Mouse (Mus musculus): ENCODE measurements around the gene Gm9046. TPM values are rescaled to one million over a fixed set of nuclear protein-coding genes. Genes with fewer than 3 reads are reported as not detected.
"Not testable (repeated sequence)": the region's sequence is repeated elsewhere in the genome, so short reads cannot be mapped to it uniquely, and the experiment has no call there.

Gene Gm9046
- polyA plus RNA-seq (2014; fragmentation: Nextera tagmentation; extraction: Ambion mirVana), result not detected in 2 replicates

GRCm38 (mm10) chr10:118343155-118343554, at the start of gene Gm9046:
Gm9046 (minus strand) TSS chr10:118343255.
- H3K4me1 ChIP-seq (replicated peaks; ENCODE audit: control insufficient read depth, insufficient read depth, low read length); H3K27me3 ChIP-seq (replicated peaks; ENCODE audit: control insufficient read depth, insufficient read depth, low read length); H3K9me3 ChIP-seq (ENCODE audit: control insufficient read depth, low read length); H3K36me3 ChIP-seq (ENCODE audit: control insufficient read depth, insufficient read depth, low read length); H3K27ac ChIP-seq (ENCODE audit: low read depth, low read length); H3K9ac ChIP-seq (ENCODE audit: low read depth, low read length); DNase-seq (ENCODE audit: low spot score); H3K4me3 ChIP-seq (ENCODE audit: low read depth, low read length); H3K4me2 ChIP-seq; ATAC-seq (replicated peaks; ENCODE audit: low FRiP score): not testable (repeated sequence)
- WGBS, result no CpG with 5 or more reads among the region's 14 CpGs

GRCm38 (mm10) chr10:118370443-118370842, 27.4 kb upstream of the Gm9046 start:
- DNase-seq (ENCODE audit: low spot score) (peak; percentile 59), ATAC-seq (replicated peaks; ENCODE audit: low FRiP score) (peak; percentile 82)
- peak overlapping the region; percentile 37; the same call in 1 of the 2 replicates for H3K4me2 ChIP-seq
- H3K9me3 ChIP-seq (ENCODE audit: control insufficient read depth, low read length), result no peaks in the 10 kb centered on the region
- no peak overlapping the region for H3K4me3 ChIP-seq (ENCODE audit: low read depth, low read length)
- WGBS, result 11% methylated on average over 10 of the region's 10 CpGs
- no peak overlapping the region for H3K27ac ChIP-seq (ENCODE audit: low read depth, low read length)
- H3K36me3 ChIP-seq (ENCODE audit: control insufficient read depth, insufficient read depth, low read length), result no peaks in the 10 kb centered on the region
- no peak overlapping the region for H3K9ac ChIP-seq (ENCODE audit: low read depth, low read length)
- no peaks in the 10 kb centered on the region for H3K27me3 ChIP-seq (replicated peaks; ENCODE audit: control insufficient read depth, insufficient read depth, low read length)
- no peaks in the 10 kb centered on the region for H3K4me1 ChIP-seq (replicated peaks; ENCODE audit: control insufficient read depth, insufficient read depth, low read length)

- Histone ChIP-seq H3K4me3 (ENCODE audit: low read depth, low read length) (no peak overlapping the region), H3K4me2 (no peak overlapping the region), H3K36me3 (ENCODE audit: control insufficient read depth, insufficient read depth, low read length) (no peaks in the 10 kb centered on the region), H3K4me1 (replicated peaks; ENCODE audit: control insufficient read depth, insufficient read depth, low read length) (no peaks in the 10 kb centered on the region), H3K27me3 (replicated peaks; ENCODE audit: control insufficient read depth, insufficient read depth, low read length) (no peaks in the 10 kb centered on the region), H3K9ac (ENCODE audit: low read depth, low read length) (no peak overlapping the region), H3K9me3 (ENCODE audit: control insufficient read depth, low read length) (no peaks in the 10 kb centered on the region), H3K27ac (ENCODE audit: low read depth, low read length) (no peak overlapping the region)
- ATAC-seq (replicated peaks; ENCODE audit: low FRiP score) (no peak), DNase-seq (ENCODE audit: low spot score) (no peak)
- 87% methylated on average over 9 of the region's 9 CpGs for WGBS
These were observed 26.5 kb upstream of the Gm9046 start for GRCm38 (mm10) chr10:118369518-118369917.

- not testable (repeated sequence) for H3K9me3 ChIP-seq (ENCODE audit: control insufficient read depth, low read length); DNase-seq (ENCODE audit: low spot score); H3K4me2 ChIP-seq; H3K9ac ChIP-seq (ENCODE audit: low read depth, low read length); H3K27me3 ChIP-seq (replicated peaks; ENCODE audit: control insufficient read depth, insufficient read depth, low read length); H3K27ac ChIP-seq (ENCODE audit: low read depth, low read length); ATAC-seq (replicated peaks; ENCODE audit: low FRiP score); H3K4me1 ChIP-seq (replicated peaks; ENCODE audit: control insufficient read depth, insufficient read depth, low read length); H3K36me3 ChIP-seq (ENCODE audit: control insufficient read depth, insufficient read depth, low read length); H3K4me3 ChIP-seq (ENCODE audit: low read depth, low read length)
- WGBS, result no CpG with 5 or more reads among the region's 11 CpGs
These were observed 10.9 kb upstream of the Gm9046 start, which contains the start of gene Gm9049 for GRCm38 (mm10) chr10:118354005-118354404. Gm9049 (minus strand) TSS chr10:118354105.

GRCm38 (mm10) chr10:118348579-118348978, 5.5 kb upstream of the Gm9046 start, which contains the start of gene Gm9048:
Gm9048 (minus strand) TSS chr10:118348679.
- H3K27me3 ChIP-seq (replicated peaks; ENCODE audit: control insufficient read depth, insufficient read depth, low read length); H3K27ac ChIP-seq (ENCODE audit: low read depth, low read length); H3K4me3 ChIP-seq (ENCODE audit: low read depth, low read length); H3K9ac ChIP-seq (ENCODE audit: low read depth, low read length); DNase-seq (ENCODE audit: low spot score); ATAC-seq (replicated peaks; ENCODE audit: low FRiP score); H3K9me3 ChIP-seq (ENCODE audit: control insufficient read depth, low read length); H3K36me3 ChIP-seq (ENCODE audit: control insufficient read depth, insufficient read depth, low read length); H3K4me1 ChIP-seq (replicated peaks; ENCODE audit: control insufficient read depth, insufficient read depth, low read length); H3K4me2 ChIP-seq: not testable (repeated sequence)
- 100% methylated on average over 1 of the region's 14 CpGs for WGBS

- not testable (repeated sequence) for H3K27me3 ChIP-seq (replicated peaks; ENCODE audit: control insufficient read depth, insufficient read depth, low read length); H3K9ac ChIP-seq (ENCODE audit: low read depth, low read length); H3K36me3 ChIP-seq (ENCODE audit: control insufficient read depth, insufficient read depth, low read length); H3K4me1 ChIP-seq (replicated peaks; ENCODE audit: control insufficient read depth, insufficient read depth, low read length); DNase-seq (ENCODE audit: low spot score); H3K27ac ChIP-seq (ENCODE audit: low read depth, low read length); H3K9me3 ChIP-seq (ENCODE audit: control insufficient read depth, low read length); H3K4me3 ChIP-seq (ENCODE audit: low read depth, low read length); H3K4me2 ChIP-seq; ATAC-seq (replicated peaks; ENCODE audit: low FRiP score)
- WGBS, result no CpG with 5 or more reads among the region's 14 CpGs
These were observed 5.3 kb downstream of the Gm9046 start, which contains the start of gene Gm9045 for GRCm38 (mm10) chr10:118337731-118338130. Gm9045 (minus strand) TSS chr10:118337831.

- H3K9ac ChIP-seq (ENCODE audit: low read depth, low read length); ATAC-seq (replicated peaks; ENCODE audit: low FRiP score); H3K36me3 ChIP-seq (ENCODE audit: control insufficient read depth, insufficient read depth, low read length); H3K27me3 ChIP-seq (replicated peaks; ENCODE audit: control insufficient read depth, insufficient read depth, low read length); H3K27ac ChIP-seq (ENCODE audit: low read depth, low read length); H3K4me2 ChIP-seq; H3K4me1 ChIP-seq (replicated peaks; ENCODE audit: control insufficient read depth, insufficient read depth, low read length); DNase-seq (ENCODE audit: low spot score); H3K4me3 ChIP-seq (ENCODE audit: low read depth, low read length); H3K9me3 ChIP-seq (ENCODE audit: control insufficient read depth, low read length): not testable (repeated sequence)
- no CpG with 5 or more reads among the region's 14 CpGs for WGBS
These were observed 10.7 kb downstream of the Gm9046 start, which contains the start of gene Gm9044 for GRCm38 (mm10) chr10:118332308-118332707. Gm9044 (minus strand) TSS chr10:118332408.

- DNase-seq (ENCODE audit: low spot score); H3K4me3 ChIP-seq (ENCODE audit: low read depth, low read length); H3K4me1 ChIP-seq (replicated peaks; ENCODE audit: control insufficient read depth, insufficient read depth, low read length); H3K27ac ChIP-seq (ENCODE audit: low read depth, low read length); H3K27me3 ChIP-seq (replicated peaks; ENCODE audit: control insufficient read depth, insufficient read depth, low read length); H3K36me3 ChIP-seq (ENCODE audit: control insufficient read depth, insufficient read depth, low read length); ATAC-seq (replicated peaks; ENCODE audit: low FRiP score); H3K9ac ChIP-seq (ENCODE audit: low read depth, low read length); H3K4me2 ChIP-seq; H3K9me3 ChIP-seq (ENCODE audit: control insufficient read depth, low read length): not testable (repeated sequence)
- WGBS, result no CpG with 5 or more reads among the region's 11 CpGs
These were observed 16.2 kb downstream of the Gm9046 start, which contains the start of gene Gm9040 for GRCm38 (mm10) chr10:118326869-118327268. Gm9040 (minus strand) TSS chr10:118326969.

GRCm38 (mm10) chr10:118319024-118319423, 24.0 kb downstream of the Gm9046 start:
- H3K27me3 ChIP-seq (replicated peaks; ENCODE audit: control insufficient read depth, insufficient read depth, low read length), result no peaks in the 10 kb centered on the region
- H3K4me1 ChIP-seq (replicated peaks; ENCODE audit: control insufficient read depth, insufficient read depth, low read length), result no peaks in the 10 kb centered on the region
- DNase-seq (ENCODE audit: low spot score) (no peak), ATAC-seq (replicated peaks; ENCODE audit: low FRiP score) (no peak)
- no peak overlapping the region for H3K4me3 ChIP-seq (ENCODE audit: low read depth, low read length)
- no peaks in the 10 kb centered on the region for H3K9me3 ChIP-seq (ENCODE audit: control insufficient read depth, low read length)
- H3K36me3 ChIP-seq (ENCODE audit: control insufficient read depth, insufficient read depth, low read length), result no peaks in the 10 kb centered on the region
- H3K27ac ChIP-seq (ENCODE audit: low read depth, low read length), result no peak overlapping the region
- WGBS, result 47% methylated on average over 8 of the region's 8 CpGs
- H3K4me2 ChIP-seq, result no peak overlapping the region
- no peak overlapping the region for H3K9ac ChIP-seq (ENCODE audit: low read depth, low read length)

Measured in liver, embryonic 11.5 days (tissue).